Comparison of ENCODE assay signal across 8 mouse cellular contexts in genomic region chr13:53285756-53286361, GRCm38 (mm10). TPM values are rescaled to one million over a fixed set of nuclear protein-coding genes. Genes with fewer than 3 reads are reported as not detected.
DNase-seq lines count a peak whose midpoint lies in the region; ATAC-seq and TF ChIP-seq lines count a peak whose summit lies in the region.

TSS of gene Ror2 (minus strand) at chr13:53286124.

- peak; percentile 77 for DNase-seq in left cerebral cortex, postnatal 4 days
- DNase-seq in left cerebral cortex, postnatal 14 days (ENCODE audit: low spot score in 2 of 2), result no peak
- peak; percentile 77 for DNase-seq in forebrain, embryonic 10.5 days (ENCODE audit: extremely low spot score, low spot score)
- DNase-seq in heart, postnatal 10 days, result peak; percentile 78 to 79
- DNase-seq in urinary bladder, postnatal 4 days (ENCODE audit: low spot score in 2 of 2), result peak; percentile 69 to 82
- no peak for DNase-seq in cerebellum, adult 2 months

- TF ChIP-seq POLR2A in cerebellum, adult 2 months (IDR thresholded peaks at IDR 0.05; ENCODE audit: borderline replicate concordance, insufficient read depth, low read length), result no peak

- intact Hi-C loops in left cerebral cortex, postnatal 4 days (cut with DNase I), result loop anchor here (5.0 kb wide), 1 partner anchor 164 kb away; no protein-coding TSS in a partner anchor
- intact Hi-C loops in left cerebral cortex, postnatal 14 days (cut with DNase I), result loop anchor here (5.0 kb wide), 1 partner anchor 169 kb away; no protein-coding TSS in a partner anchor
- intact Hi-C loops in heart, postnatal 10 days (cut with DNase I), result loop anchor here (1.0 to 2.0 kb wide), 2 partner anchors 25 to 167 kb away; no protein-coding TSS in a partner anchor

- H3K9me3 ChIP-seq in forebrain, embryonic 10.5 days, result peaks cover 3% of the 10 kb centered on the region; the same call in 1 of the 2 replicates
- H3K9me3 ChIP-seq in limb, embryonic 12.5 days, result no peaks in the 10 kb centered on the region
- no peaks in the 10 kb centered on the region for H3K9me3 ChIP-seq in midbrain, embryonic 16.5 days (replicated peaks; ENCODE audit: control insufficient read depth, low read length, poor library complexity, severe bottlenecking)

- H3K4me3 ChIP-seq in forebrain, embryonic 10.5 days, result peak within 1 kb of the TSS; percentile 75
- H3K4me3 ChIP-seq in limb, embryonic 12.5 days (replicated peaks), result peak within 1 kb of the TSS; percentile 79
- H3K4me3 ChIP-seq in midbrain, embryonic 16.5 days (ENCODE audit: low read depth, low read length), result peak within 1 kb of the TSS; percentile 41
- H3K4me3 ChIP-seq in cerebellum, adult 2 months (replicated peaks; ENCODE audit: insufficient read depth, low read depth, low read length), result no peak within 1 kb of the TSS

- peak within 1 kb of the TSS; percentile 90 for H3K9ac ChIP-seq in limb, embryonic 12.5 days (replicated peaks)
- H3K9ac ChIP-seq in midbrain, embryonic 16.5 days (ENCODE audit: low read depth, low read length), result peak within 1 kb of the TSS; percentile 61

- H3K4me2 ChIP-seq in limb, embryonic 12.5 days, result peak within 1 kb of the TSS; percentile 81
- H3K4me2 ChIP-seq in midbrain, embryonic 16.5 days (ENCODE audit: low read length), result peak within 1 kb of the TSS; percentile 68

- ATAC-seq in limb, embryonic 12.5 days (ENCODE audit: insufficient number of reproducible peaks, insufficient read depth, low FRiP score, low TSS enrichment, low read depth), result peak; percentile 72
- ATAC-seq in midbrain, embryonic 16.5 days, result peak; percentile 76

- under 1% methylated on average over 68 of the region's 68 CpGs for WGBS in forebrain, embryonic 10.5 days
- WGBS in limb, embryonic 12.5 days, result under 1% methylated on average over 68 of the region's 68 CpGs
- under 1% methylated on average over 61 of the region's 68 CpGs for WGBS in midbrain, embryonic 16.5 days
- 2% methylated on average over 65 of the region's 68 CpGs for WGBS in cerebellum, adult 2 months

- peaks cover 57% of the 10 kb centered on the region for H3K4me1 ChIP-seq in forebrain, embryonic 10.5 days
- peaks cover 44% of the 10 kb centered on the region for H3K4me1 ChIP-seq in limb, embryonic 12.5 days (replicated peaks)
- H3K4me1 ChIP-seq in midbrain, embryonic 16.5 days (ENCODE audit: control insufficient read depth, insufficient read depth, low read length), result peaks cover 7% of the 10 kb centered on the region; the same call in 1 of the 2 replicates
- H3K4me1 ChIP-seq in cerebellum, adult 2 months (ENCODE audit: control insufficient read depth, insufficient read depth, low read length), result no peaks in the 10 kb centered on the region

- H3K36me3 ChIP-seq in forebrain, embryonic 10.5 days (replicated peaks), result no peaks in the 10 kb centered on the region
- no peaks in the 10 kb centered on the region for H3K36me3 ChIP-seq in limb, embryonic 12.5 days
- no peaks in the 10 kb centered on the region for H3K36me3 ChIP-seq in midbrain, embryonic 16.5 days (ENCODE audit: control insufficient read depth, insufficient read depth, low read length)

- no peak for TF ChIP-seq CTCF in cerebellum, adult 2 months (IDR thresholded peaks at IDR 0.05; ENCODE audit: borderline replicate concordance, insufficient read depth, low read depth, low read length)

- peaks cover 66% of the 10 kb centered on the region for H3K27me3 ChIP-seq in forebrain, embryonic 10.5 days (ENCODE audit: poor library complexity, severe bottlenecking)
- H3K27me3 ChIP-seq in limb, embryonic 12.5 days, result no peaks in the 10 kb centered on the region; the same call in 1 of the 2 replicates
- peaks cover 17% of the 10 kb centered on the region for H3K27me3 ChIP-seq in midbrain, embryonic 16.5 days (ENCODE audit: control insufficient read depth, insufficient read depth, low read depth, low read length)
- H3K27me3 ChIP-seq in cerebellum, adult 2 months (ENCODE audit: control insufficient read depth, insufficient read depth, low read length), result no peaks in the 10 kb centered on the region; the same call in 1 of the 2 replicates

- H3K27ac ChIP-seq in forebrain, embryonic 10.5 days, result peak within 1 kb of the TSS; percentile 93
- peak within 1 kb of the TSS; percentile 91 for H3K27ac ChIP-seq in limb, embryonic 12.5 days
- no peak within 1 kb of the TSS for H3K27ac ChIP-seq in midbrain, embryonic 16.5 days (ENCODE audit: low read length)
- no peak within 1 kb of the TSS for H3K27ac ChIP-seq in cerebellum, adult 2 months (ENCODE audit: insufficient read depth, low read length)

RNA-seq across cellular contexts. Expression of gene Ror2, which starts in this region (rescaled TPM):
- 1 to 10 TPM; 4.4 to 5.4 TPM for total RNA-seq in left cerebral cortex, postnatal 4 days (2021)
- 1 to 10 TPM; 1.6 TPM for total RNA-seq in left cerebral cortex, postnatal 14 days (2021)
- polyA plus RNA-seq in forebrain, embryonic 10.5 days (2016; fragmentation: Nextera tagmentation; extraction: Ambion mirVana), result 17.1 and 18.1 TPM in 2 replicates
- 1 to 10 TPM; 5.3 to 5.8 TPM for total RNA-seq in heart, postnatal 10 days (2021)
- polyA plus RNA-seq in limb, embryonic 12.5 days (2016; fragmentation: Nextera tagmentation; extraction: Ambion mirVana), result 44.2 and 45.2 TPM in 2 replicates
- 2.0 and 2.4 TPM in 2 replicates for polyA plus RNA-seq in midbrain, embryonic 16.5 days (2015; fragmentation: Nextera tagmentation; extraction: Ambion mirVana)
- polyA plus RNA-seq in cerebellum, adult 2 months (2012; rRNA removed), result 1.1 and 1.4 TPM in 2 replicates

Comparison
In these comparisons a context has a peak if more than half of its experiments do, and no peak if none do; other contexts are left out.
1. DNase-seq: peak in left cerebral cortex, postnatal 4 days (single experiment), forebrain, embryonic 10.5 days (single experiment), heart, postnatal 10 days (2 of 2) and urinary bladder, postnatal 4 days (2 of 2); none in left cerebral cortex, postnatal 14 days (0 of 2) and cerebellum, adult 2 months (0 of 2).
2. H3K27ac ChIP-seq: peak in forebrain, embryonic 10.5 days (single experiment) and limb, embryonic 12.5 days (single experiment); none in midbrain, embryonic 16.5 days (single experiment) and cerebellum, adult 2 months (single experiment).